Mouse (Mus musculus): ENCODE measurements around the gene Fcmr.

Gene Fcmr

DNA sequence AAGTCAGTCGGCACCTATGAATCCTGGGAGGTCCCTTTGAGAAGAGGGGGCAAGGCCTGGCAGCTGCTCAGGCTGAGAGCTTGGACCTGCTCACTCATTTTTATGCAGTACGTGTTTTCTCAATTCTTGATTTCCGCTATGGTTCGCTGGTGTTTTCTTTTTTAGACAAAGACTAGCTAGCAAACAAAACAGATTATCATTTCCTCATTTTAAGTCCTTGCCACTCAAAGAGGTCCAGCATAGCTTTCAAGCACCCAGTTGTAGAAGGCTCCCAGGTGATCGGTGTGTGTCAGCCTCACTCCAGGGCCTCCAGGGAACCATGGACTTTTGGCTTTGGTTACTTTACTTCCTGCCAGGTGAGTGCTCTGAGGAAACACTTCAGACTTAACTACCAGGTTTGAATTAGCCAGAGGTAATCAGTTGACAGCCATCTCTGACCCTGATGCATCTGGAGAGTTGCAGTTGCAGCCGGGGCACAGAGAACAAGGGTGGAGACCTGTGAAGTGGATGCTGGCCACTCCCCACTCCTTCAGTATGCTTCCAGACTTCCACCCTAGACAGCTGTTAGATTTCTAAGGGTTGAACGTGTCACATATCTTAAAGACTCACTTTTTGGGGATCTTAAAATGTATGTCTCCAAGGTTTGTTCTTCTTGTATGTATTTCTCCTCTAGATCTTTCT lies at the start of gene Fcmr:
Gene Fcmr, plus strand, starts transcription at position 129 of the 681 bp plus-strand sequence.
- DNase-seq (ENCODE audit: low spot score) = no peak

DNA sequence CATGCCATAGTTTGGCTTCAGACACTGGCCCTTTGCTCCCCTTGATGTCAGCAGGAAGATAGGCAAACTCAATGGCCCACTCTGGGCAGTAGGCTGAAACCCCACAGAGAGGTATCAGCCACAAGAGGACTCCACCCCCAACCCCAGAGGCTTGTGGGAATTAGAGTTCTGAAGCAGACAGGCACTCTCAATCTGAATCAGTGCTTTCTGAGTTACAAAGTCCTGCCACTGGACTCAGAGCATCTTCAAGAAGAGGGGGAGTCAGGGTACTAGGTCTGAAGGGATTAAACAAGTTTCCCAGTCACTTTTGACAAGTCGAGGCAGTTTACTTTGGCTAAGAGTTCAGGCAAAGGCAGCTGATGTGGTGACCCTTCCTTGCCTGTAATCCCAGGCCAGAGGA lies 45.7 kb upstream of the Fcmr start:
- DNase-seq (ENCODE audit: low spot score) = no peak

DNA sequence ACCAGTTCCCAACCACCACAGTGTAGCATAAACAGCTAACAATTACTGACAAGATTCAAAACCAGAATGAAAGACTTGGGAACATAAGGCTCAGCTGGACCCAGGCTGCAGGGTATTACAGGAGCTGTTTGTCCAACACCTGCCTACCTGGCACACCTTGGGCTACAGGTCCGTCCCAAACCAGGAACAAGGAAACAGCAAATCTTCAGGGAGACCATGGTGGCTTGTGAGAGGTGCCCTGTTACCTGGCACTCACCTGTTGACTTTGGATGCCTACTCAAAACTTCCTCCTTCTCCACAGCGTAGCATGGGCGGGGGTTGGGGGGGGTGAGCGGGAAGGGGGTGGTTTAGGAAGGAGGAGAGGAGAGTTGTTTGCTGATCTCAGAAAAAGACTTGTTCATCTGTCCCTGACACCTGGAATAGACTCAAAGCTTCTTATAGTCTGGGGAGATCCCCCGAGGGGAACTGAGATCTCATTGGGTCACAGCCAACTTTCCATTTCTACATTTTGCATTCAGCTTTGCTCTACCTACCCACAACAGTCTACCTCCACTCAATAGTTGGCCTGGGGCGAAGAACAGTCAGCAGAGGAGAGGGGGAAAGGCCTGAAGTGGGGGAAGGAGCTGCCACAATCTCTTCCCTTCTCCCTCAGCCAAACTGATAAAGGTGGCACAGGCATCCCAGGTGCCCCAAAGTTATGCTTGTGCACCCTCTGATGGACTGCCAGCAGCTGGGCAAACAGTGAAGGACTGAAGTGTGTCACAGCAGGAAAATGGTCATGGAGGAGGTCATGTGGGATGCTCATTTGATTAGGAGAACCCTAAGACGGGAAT lies 44.9 kb upstream of the Fcmr start:
- no peak for DNase-seq (ENCODE audit: low spot score)

DNA sequence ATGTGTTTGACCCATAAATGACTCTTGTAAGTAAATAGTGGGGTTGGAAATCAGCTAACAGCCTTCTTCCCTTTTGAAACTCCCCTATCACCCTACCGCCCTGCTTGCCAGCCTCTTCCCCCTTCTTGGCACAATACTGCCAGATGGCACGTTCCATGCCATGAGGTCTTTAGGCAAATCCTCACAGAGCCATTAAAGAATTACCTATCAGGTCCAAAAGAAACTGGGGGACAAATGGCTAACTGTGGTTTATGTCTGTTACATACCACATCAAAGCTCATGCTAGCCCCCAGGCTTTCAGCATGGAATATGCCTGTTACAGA lies 44.4 kb upstream of the Fcmr start:
- DNase-seq (ENCODE audit: low spot score) = no peak

DNA sequence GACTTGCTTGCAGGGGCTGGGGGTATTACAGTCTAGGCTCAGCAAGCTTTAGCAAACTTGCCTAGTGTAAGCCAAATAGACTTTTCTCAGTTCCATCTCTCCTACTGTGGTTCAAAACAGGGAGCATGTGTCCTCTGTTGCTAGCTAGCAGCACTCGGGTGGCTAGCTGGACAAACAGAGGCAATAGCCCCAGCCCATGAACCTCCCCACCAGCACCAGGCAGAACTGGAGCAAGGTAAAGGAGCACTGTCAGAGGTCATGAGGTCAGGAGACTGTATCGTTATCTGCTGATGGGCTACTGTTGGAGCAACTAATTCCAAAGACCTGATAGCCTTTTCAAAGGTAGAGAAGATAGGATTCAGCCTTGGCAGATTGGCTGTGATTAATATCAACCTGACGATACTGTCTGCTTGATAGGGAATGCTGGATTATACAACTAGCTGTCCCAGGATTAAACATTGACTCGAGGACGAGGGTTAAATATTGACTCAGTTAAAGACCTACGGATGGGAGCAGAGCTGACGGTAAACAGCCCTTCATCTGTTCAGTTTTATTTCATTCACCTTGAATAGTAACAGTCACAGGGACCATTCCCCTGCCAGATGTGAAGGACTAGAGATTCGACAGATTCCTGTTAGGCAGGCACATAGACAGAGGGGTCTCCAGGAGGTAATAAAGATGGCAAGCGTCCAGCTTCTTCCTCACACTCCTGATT lies 43.4 kb upstream of the Fcmr start:
- no peak for DNase-seq (ENCODE audit: low spot score)

DNA sequence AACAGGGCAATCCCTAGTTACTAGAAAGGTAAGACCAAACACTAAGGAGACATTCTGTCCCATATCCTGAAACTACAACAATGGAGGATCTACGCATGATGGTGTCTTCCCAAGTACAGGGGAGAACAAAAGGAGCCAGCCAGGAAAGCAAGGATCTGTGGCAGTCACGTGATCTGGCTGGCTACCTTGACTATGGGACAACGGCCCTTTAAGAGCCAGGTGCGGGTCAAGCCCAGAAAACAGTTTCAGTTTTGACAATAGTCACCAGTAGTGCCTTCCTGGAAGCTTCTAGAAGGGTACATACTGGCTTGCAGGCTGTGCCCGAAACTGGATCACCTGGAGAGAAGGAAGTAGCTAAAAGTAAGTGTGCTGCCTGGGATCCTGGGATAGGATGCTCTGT lies 39.0 kb upstream of the Fcmr start, which contains the start of gene Pigr:
Gene Pigr, plus strand, starts transcription at position 237 of the 400 bp plus-strand sequence.
- DNase-seq (ENCODE audit: low spot score) = no peak

DNA sequence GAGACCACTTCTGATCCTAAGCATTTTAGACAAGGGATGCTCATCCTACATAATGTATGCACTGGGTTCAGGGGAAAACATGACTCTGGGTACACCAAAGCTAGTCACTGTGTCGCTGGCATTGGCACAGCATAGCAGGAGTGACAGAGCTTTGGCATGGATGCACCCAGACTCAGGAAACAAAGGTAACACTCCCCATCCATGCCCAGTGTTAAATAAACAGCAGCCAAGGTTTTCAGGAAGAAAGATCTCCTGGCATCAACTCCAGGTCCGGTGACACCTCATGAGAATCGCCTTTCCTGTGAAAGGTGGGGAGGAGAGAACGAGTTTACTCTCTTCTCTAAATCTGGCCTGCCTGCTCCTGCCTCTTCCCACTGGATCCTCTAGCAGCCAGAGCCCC lies 36.8 kb upstream of the Fcmr start:
- no peak for DNase-seq (ENCODE audit: low spot score)

DNA sequence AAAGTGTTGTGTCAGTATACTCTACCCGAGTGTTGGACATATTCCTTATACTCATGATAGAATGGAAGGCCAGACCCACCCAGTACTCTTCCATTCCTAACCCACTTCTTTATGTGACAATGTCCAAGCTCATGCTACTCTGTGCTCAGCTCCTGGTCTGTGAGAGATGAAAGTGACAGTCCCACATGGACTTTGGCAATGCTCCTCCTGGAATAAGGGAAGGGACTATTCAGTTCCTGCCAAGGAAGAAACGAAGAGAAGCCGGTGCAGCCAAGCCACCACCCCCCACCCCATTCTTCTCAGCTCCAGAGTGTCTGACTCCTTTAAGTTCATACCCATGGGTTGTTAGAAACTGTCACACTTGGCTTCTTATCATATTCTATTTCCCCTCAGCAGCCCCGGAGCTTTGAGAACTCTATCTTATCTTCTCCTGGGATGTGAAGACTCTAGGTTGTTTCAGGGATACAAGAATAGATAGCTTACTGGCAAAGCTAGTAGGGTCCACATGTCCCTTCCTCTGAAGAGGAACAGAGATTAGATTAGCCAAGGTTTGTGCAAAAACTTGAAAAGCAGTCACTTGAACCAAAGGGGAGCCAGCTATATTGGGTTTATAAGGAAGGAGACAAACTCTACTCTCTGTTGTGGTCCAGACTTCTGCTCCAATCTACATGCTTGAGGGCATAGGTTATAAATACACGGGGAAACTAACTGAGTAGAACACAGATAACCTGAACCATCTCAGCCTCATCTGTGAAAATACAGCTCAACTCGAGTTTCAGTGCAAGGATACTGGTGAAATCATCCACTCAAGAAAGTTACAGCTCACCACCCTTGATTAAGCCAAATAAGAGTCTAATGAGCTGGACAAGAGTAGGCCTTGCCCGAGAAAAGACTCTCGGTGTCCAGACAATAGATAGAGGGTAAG lies 35.3 kb upstream of the Fcmr start:
- no peak for DNase-seq (ENCODE audit: low spot score)

DNA sequence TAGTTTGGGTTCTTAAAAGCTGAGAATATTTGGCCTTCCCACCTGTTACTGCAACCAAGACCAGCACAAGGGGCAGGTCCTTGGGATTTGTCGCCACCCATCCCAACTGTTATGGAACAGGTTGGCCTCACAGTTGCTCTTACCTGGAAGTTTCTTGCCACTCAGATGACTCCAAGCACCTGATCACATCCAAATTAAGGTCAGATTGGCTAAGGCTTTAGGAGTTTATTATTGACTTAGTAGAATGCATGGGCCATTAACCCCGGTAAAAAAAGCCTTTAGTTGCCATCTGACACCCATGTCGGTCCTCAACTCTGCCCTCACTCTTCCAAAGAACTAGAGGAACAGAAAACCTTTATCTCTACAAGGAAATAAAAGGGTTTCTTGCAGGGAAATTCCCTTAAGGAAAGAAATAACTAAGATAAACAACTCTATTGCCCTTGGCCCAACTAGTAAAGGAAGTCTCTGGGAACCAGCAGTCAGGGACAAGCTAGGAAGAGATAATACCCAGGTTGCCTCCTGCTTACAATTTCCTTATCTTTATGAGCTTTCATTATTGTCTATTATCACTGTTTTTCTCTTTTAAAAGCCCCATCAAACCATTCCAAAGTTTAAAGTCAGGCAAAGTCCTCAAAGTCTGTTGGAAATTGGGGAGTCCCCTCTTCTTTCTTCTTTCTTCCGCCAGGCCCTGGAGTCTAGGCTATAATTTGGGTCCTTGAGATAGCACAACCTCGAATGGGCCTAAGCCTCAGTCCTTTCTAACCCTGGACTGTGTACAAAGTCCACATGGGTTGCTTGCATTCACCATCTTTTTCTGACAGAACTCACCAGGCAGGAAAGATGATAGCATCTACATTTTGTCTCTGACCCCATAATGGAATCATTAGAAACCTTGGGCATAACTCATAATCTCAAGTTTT lies 33.0 kb upstream of the Fcmr start:
- no peak for DNase-seq (ENCODE audit: low spot score)

DNA sequence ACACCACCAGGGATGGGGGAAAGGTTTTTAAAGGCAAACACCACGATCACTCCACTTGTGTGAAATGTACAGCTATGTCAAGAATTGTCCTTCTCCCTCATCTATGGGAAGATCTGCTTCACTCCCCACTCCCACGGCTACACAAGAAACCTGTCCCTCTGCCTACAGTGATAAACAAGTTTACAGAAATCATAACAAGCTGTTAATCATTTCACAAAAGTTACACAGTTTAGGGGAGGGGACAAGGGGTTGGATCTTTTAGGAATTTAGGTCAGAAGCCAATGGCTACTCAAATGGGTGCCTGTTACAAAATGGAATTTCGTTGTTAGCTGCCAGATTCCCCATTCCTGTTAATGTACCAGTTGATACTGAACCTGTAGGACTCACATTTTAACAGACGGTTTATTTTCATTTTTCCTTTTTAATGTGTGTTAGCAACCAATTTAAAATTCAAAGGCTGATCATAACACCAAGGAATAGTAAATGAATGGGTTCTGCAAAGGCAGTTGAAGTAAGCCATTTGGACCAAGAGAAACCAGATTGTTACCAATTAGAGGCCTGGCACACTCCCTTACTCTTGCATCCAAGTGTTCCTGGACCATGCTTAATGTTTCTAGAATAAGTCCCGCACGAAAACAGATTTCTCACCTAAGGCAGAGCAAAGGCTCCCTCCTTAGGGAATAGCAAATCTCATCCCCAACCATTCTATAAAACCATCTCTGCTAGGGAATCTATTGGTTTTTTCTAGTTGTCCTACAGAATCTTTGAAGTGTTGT lies 30.1 kb upstream of the Fcmr start:
- no peak for DNase-seq (ENCODE audit: low spot score)

DNA sequence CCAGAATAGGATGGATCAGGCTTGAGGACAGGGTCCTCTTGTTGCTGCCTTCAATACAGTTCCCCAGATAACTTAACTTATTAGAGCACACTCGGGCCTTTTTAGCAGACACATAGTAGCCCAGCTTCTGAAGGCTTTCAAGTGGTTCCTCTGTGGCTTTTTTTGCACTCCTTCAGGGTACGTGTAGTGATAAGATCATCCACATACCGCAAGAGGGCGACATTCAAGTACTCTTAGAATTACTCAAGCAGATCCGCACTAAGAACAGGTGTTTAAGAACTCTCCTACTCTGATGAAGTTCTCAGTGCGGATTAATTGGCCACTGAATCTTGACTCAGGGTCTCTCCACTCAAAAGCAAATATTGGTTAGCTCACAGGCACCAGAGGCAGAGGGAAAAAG lies 27.2 kb upstream of the Fcmr start:
- no peak for DNase-seq (ENCODE audit: low spot score)

DNA sequence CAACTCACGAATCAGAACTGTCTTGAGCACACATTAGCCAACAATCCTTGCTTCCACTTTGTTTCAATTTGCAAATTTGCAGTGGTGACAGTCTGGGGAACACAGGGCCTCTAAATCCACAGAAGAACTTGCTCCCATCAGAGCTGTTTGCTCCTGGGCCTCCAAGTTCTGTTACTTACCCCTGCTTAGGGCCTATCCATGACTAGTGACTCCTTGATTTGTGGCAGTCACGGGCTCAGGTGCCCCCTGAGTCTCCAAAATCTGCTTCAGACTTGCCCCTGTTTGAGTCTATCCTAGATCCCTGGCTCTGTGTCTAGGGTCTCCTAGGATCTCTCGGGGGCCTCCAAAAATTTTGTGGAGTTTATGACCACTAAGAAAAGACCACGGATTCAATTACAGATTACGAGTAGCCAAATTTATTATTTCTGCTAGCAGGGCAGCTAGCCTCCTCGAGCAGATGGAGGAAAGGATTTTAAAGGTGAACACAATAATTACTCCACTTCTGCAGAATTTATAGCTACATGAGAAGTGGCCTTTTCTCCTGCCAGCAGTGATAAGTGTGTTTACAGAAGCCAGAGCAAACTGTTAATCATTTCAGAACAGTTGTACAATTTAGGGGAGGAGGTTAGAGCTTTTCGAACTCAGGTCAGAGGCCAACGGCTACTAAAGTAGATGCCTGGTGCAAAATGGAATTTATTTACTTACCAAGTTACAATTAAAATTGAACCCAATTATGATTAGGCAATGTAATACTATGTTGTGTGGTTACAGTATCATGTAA lies 24.7 kb upstream of the Fcmr start:
- DNase-seq (ENCODE audit: low spot score) = no peak

DNA sequence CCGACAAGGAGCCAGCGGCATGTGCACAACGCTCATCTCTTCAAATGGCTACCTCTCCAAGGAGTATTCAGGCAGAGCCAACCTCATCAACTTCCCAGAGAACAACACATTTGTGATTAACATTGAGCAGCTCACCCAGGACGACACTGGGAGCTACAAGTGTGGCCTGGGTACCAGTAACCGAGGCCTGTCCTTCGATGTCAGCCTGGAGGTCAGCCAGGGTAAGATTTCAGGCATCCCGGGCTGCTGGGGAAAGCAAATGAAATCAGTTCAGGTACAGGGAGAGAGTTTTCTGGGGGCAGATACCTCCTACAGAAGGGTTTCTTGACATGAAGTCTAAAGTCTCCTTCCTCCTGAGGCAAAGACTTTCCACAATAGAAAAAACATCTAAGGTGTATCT lies 23.8 kb upstream of the Fcmr start:
- DNase-seq (ENCODE audit: low spot score) = no peak

DNA sequence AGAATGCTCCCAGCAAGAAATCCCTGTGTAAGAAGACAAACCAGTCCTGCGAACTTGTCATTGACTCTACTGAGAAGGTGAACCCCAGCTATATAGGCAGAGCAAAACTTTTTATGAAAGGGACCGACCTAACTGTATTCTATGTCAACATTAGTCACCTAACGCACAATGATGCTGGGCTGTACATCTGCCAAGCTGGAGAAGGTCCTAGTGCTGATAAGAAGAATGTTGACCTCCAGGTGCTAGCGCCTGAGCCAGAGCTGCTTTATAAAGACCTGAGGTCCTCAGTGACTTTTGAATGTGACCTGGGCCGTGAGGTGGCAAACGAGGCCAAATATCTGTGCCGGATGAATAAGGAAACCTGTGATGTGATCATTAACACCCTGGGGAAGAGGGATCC lies 21.0 kb upstream of the Fcmr start:
- no peak for DNase-seq (ENCODE audit: low spot score)

DNA sequence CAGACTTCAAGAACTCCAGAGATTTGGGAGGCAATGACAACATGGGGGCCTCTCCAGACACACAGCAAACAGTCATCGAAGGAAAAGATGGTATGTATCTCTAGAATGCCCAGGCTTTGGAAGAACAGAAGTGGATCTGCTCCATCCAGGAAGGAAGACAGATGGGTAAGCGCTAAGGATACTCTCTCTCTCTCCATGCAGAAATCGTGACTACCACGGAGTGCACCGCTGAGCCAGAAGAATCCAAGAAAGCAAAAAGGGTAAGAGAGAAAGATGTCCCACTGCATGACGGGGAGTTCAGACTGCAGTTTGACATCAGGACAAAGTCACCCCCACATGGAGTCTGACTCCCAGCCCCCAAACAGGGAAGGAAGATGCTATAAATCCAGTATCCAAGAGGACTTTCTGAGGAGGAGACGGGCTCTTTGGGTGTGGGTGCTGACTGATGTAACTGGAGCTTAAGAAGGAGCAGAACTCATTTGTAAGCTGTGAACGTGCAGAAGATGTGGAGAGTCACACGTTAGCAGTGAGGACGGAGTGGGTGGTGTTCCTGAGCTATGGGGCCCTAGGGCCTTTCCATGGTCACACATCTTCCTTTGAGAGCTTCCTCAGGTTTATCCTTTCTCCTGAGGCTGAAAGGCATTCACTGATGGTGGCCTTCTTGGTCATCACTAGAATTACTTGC lies 15.8 kb upstream of the Fcmr start:
- DNase-seq (ENCODE audit: low spot score) = no peak

DNA sequence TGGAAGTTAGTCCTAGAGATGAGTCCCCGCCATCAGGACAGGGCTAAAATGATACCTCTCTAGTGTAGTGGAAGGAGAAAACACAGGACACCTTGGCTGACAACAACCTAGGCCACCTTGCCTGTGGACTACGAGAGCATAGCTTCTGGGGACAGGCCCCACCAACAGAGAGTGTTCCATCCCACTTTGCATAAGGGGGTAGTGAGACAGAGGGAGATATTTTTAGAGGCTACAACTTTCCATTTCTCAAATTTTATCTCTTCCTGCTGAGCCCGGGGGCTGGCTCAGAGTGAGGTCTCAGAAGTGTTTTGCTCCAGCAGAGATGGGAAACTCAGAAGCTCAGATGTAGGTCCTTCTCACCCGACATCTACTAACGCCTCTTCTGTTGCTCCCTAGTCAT lies 15.1 kb upstream of the Fcmr start:
- DNase-seq (ENCODE audit: low spot score) = no peak

DNA sequence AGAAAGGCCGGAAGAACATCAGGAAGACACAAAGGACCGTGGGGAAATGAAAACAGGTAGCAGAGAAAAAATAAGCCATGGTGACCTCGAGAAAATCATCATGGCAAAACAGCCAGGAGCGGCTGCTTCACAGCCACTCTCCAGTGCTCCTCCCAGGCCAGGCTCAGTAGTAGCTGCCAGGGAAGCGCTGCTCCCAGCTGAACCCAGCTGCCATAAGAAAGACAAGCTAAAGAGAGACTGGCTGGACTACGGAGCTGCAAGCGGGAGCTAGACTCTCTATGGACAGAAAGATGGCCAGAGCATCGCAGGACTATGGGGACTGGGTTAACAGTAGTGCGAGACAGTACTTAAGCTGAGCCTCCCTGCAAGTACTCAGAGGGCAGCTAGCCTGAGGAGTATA lies 10.7 kb upstream of the Fcmr start:
- DNase-seq (ENCODE audit: low spot score) = no peak

DNA sequence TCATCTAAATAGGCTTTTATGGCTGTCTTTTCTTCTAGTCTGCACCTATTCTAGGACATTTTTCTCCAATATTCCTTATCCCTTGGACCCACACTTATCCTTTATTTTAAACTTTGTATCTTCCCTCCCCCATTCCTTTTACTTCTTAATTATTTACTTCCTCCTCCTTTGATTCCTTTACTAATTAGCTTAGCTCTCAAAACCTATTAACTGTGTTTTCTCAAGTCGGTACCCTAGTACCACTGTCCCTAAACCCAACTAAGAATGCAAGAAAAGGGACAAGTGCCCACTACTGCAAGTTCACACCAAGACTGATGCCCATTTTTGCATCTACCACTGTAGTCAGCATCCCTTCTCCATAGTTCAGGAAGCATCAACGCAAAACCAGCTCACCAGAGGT lies 9.7 kb upstream of the Fcmr start:
- no peak for DNase-seq (ENCODE audit: low spot score)

DNA sequence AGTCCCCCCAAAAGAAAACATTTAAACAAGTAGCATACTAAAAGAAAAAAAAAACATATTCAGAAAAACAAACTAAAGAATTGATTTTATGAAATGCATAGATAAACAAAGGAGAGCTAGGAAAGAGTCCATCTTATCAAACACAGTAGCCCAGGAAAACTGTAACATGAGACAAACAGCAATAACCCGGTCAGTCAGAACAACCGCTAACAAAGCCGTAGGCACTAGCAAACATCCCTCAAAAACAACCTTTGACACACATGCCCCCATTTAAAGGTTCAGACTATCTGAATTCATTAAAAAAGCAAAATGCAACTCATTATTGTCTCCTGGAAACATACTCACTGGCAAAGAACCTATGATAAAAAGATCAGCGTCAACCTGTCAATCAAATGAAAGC lies 8.0 kb upstream of the Fcmr start:
- DNase-seq (ENCODE audit: low spot score) = no peak

Measured in ovary, adult 18-20 months (tissue).